Mouse (Mus musculus) Patski (cell line): ENCODE data around the gene Tmc3. TPM values are rescaled to one million over a fixed set of nuclear protein-coding genes. Genes with fewer than 3 reads are reported as not detected.

Experiments
- ATAC-seq: fragments of 100-300 bp; one replicate; pipeline ENCODE4 v1.8.0; 2021
- CTCF ChIA-PET: fragments of 350-600 bp; sonication (Branson Sonifier 250); formaldehyde crosslinking; loops from one replicate; lab custom pipeline; 2022; ENCODE audit warnings: inconsistent platforms; lab: Charles Lee
- POLR2A ChIA-PET: fragments of 350-600 bp; sonication (Branson Sonifier 250); formaldehyde crosslinking; loops from one replicate; lab custom pipeline; 2022; ENCODE audit warnings: antibody characterized with exemption, inconsistent platforms; lab: Charles Lee
- DNase-seq: peaks from one replicate; pipeline ENCODE4 v3.0.0-alpha.2; 2011; ENCODE audit warnings: low read depth, low spot score
- H3K27me3 ChIP-seq: fragments of 371-371 bp; one replicate; pipeline ENCODE4 v1.5.1; 2021
- CTCF ChIP-seq: fragments of 100-300 bp; IDR thresholded peaks from one replicate; pipeline ENCODE4 v1.5.1; 2021
- in situ Hi-C: fragments of 300-500 bp; cut with MboI; formaldehyde crosslinking; loops from 3 replicates; pipeline ENCODE4 v1.11.1; 2018; ENCODE audit warnings: low pct_unique_long_range_greater_than_20kb, mixed read lengths
- polyA plus RNA-seq: library from polyadenylated mRNA; unstranded; gene quantifications from one replicate; pipeline ENCODE4 v1.2.3, GENCODE M21; 2021

Tmc3 gene
- polyA plus RNA-seq, 1 experiment from 2014 or later = 0.06 TPM

DNA sequence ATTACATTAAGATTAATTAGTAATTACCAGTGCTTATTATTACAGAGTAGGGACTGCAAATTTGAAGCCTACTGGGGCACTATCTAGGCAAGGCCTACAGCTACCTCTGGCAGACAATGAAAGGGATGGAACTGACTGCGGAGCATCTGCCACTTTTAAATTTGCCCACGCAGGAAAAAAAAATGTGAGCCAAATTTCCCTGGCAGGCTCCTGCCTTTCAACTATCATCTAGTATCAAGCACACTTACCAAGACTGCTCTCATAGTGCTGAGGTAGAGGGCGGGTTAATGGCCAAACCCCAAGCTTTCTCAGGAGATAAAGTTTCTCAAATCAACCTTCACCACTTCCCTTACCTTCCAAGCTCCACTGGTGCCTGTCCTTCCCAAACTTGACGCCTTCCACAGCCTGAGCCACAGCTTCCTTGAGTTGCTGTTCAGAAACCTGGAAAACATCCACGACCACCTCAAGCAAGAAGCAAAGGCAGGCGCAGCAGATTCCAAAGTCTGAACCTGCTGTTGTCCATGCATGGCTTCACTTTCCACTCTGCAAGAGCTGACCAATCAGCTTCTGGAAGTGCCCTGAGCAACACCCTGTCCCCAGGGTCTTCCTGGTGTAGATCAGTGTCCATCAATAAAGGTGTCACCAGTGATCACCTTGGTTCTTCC lies 78.1 kb downstream of the Tmc3 start:
- no peaks in the 10 kb centered on the region for H3K27me3 ChIP-seq
- TF ChIP-seq CTCF = no peak
- in situ Hi-C loops = no loop called here
- no peak for DNase-seq
- POLR2A ChIA-PET = no interaction called here
- no peak for ATAC-seq
- CTCF ChIA-PET = no interaction called here

DNA sequence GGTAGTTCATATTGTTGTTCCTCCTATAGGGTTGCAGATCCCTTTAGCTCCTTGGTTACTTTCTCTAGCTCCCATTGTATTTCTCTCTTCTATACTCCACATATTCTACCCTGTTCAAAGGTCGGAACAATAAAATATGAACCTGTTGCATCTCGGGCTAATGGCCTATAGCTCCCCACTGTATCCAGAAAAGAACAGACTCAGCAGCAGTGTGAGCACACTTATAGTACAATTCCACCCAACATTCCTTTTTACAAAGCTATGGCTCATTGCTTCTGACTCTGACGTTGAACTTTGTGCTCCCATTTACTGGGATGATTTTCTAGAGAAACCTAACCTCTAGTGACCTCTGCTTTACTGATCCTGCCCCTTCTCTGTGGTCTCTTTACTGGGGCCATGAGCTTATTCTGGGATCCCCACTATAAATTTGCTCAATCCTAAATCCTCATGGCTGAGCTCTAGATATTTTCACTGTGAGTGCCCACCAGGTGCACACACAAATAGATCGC lies 81.4 kb downstream of the Tmc3 start:
- DNase-seq (no peak), ATAC-seq (no peak)
- CTCF ChIA-PET = interaction anchor here (0.8 to 2.1 kb wide), 4 partner anchors 9 to 137 kb away, joined by 3 to 10 read pairs (median 3); no protein-coding TSS in a partner anchor

DNA sequence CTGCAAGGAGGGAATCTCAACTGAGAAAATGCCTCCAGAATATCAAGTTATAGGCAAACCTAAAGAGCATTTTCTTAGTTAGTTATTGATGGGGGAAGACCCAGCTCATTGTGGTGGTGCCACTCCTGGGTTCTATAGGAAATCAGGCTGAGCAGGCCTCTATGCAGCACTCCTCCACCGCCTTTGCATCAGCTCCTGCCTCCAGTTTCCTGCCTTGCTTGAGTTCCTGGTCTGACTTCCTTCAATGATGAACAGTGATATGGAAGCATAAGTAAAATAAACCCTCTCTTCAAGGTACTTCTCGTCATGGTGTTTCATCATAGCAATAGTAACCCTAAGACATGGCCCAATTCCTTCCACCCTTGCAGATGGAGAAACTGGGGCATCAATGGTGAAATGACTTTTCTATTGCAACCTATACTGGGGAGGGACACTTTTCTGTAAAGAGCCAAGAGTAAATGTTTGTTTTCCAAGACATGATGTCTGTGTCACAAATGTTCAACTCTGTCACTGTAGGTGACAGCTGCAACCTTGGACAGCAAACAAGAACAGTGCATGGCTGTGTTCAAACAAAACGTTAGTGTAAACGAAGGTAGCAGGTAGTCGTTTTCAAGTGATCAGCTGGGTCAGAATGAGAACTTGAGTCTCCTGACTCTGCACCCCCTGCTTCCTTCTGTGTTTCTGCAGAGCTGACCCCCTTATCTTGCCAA lies 83.4 kb downstream of the Tmc3 start:
- ChIA-PET CTCF (interaction anchor here (1.0 to 2.0 kb wide), 12 partner anchors 11 to 213 kb away, joined by 3 to 9 read pairs (median 4); no protein-coding TSS in a partner anchor), POLR2A (no interaction called here)
- in situ Hi-C loops = loop anchor here (5.0 kb wide), 1 partner anchor 104 kb away; no protein-coding TSS in a partner anchor
- no peak for TF ChIP-seq CTCF
- ATAC-seq (no peak), DNase-seq (no peak)
- H3K27me3 ChIP-seq = no peaks in the 10 kb centered on the region

More for the DNA sequence above, 81.4 kb downstream of the Tmc3 start:
- POLR2A ChIA-PET = no interaction called here
- no peak for TF ChIP-seq CTCF
- H3K27me3 ChIP-seq = no peaks in the 10 kb centered on the region
- in situ Hi-C loops = loop anchor here (5.0 kb wide), 1 partner anchor 106 kb away; no protein-coding TSS in a partner anchor

DNA sequence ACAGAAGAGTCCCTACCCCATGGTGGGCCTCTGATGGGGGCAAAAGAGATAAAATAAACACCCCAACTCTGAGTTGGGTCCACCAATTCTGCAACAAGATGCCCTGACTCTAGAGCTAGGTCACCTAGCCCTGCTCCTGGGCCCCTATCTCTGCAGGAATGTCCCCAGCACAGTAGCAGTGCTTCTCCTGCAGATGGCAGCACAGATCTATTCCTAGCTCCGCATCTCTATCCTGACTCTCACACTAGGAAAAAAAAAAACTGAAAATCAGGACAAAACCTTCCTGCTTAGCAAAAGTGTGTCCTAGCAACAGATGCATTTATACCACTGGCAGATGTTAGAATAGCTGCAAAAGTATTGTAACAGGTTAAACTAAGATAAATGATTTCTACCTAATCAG lies 84.0 kb downstream of the Tmc3 start:
- no peaks in the 10 kb centered on the region for H3K27me3 ChIP-seq
- DNase-seq = no peak
- no peak for ATAC-seq
- POLR2A ChIA-PET = no interaction called here
- CTCF ChIA-PET = interaction anchor here (0.7 to 2.0 kb wide), 15 partner anchors 10 to 218 kb away, joined by 3 to 9 read pairs (median 4); no protein-coding TSS in a partner anchor
- peak; percentile 87 for TF ChIP-seq CTCF
- in situ Hi-C loops = loop anchor here (5.0 kb wide), 1 partner anchor 104 kb away; no protein-coding TSS in a partner anchor

DNA sequence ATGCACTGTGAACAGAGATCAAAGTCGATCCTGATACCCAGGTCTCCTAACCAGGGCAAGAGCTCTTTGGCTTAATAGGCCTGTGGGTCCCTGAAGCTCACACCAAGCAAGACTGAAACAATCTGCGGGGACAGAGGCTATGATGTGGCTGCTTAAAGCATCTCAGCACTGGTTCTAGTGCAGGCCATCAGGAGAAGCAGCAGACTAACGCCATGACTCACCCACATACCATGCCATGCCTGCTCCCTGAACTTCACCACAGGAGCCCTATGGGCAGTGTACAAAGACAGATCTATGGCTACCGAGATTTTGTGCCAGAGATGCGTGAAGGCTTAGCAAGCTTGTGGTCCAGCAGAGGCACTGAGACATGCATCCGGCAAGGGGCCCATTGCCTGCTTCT lies 86.8 kb downstream of the Tmc3 start:
- CTCF ChIA-PET = interaction anchor here (2.4 kb wide), 1 partner anchor 103 kb away, joined by 9 read pairs; no protein-coding TSS in a partner anchor
- in situ Hi-C loops = loop anchor here (5.0 to 10.0 kb wide), 2 partner anchors 104 to 213 kb away; partner anchors contain the start of genes Mesd and Tlnrd1
- ATAC-seq = peak; percentile 79

More for the DNA sequence above, 86.8 kb downstream of the Tmc3 start:
- no peak for TF ChIP-seq CTCF
- POLR2A ChIA-PET = interaction anchor here (0.8 kb wide), 1 partner anchor 30 kb away, joined by 3 read pairs; no protein-coding TSS in a partner anchor
- no peak for DNase-seq
- no peaks in the 10 kb centered on the region for H3K27me3 ChIP-seq

Other genes starting within 250 kb of the Tmc3 start
- 49.4 TPM for gene Stard5, start 47.0 kb downstream of the Tmc3 start, polyA plus RNA-seq
- 0.05 TPM for gene Il16, start 160.8 kb downstream of the Tmc3 start, polyA plus RNA-seq
- gene Cfap161, start 210.0 kb downstream of the Tmc3 start, polyA plus RNA-seq = not detected